Mouse (Mus musculus) hindbrain, embryonic 15.5 days (tissue): ENCODE results near the gene Gm20518. TPM values are rescaled to one million over a fixed set of nuclear protein-coding genes. Genes with fewer than 3 reads are reported as not detected.

Experiments
- ATAC-seq: fragments of 200-750 bp; cut with Nextera tagmentation; 2 replicates; pipeline ENCODE4 v1.8.0; 2017; ENCODE audit warnings: low read depth, moderate number of reproducible peaks, moderate TSS enrichment; ENCODE audit not compliant: low FRiP score
- H3K27ac ChIP-seq: fragments of 300-500 bp; sonication (generic); replicated peaks from 2 replicates; pipeline ENCODE4 v1.5.1; 2015; ENCODE audit warnings: mild to moderate bottlenecking, inconsistent platforms
- H3K27me3 ChIP-seq: fragments of 300-500 bp; sonication (generic); 2 replicates; pipeline ENCODE4 v1.6.1; 2015; ENCODE audit warnings: control low read depth, inconsistent platforms
- H3K36me3 ChIP-seq: fragments of 300-500 bp; sonication (generic); 2 replicates; pipeline ENCODE4 v1.6.1; 2015; ENCODE audit warnings: control low read depth, inconsistent platforms
- H3K4me1 ChIP-seq: fragments of 300-500 bp; sonication (generic); replicated peaks from 2 replicates; pipeline ENCODE4 v1.6.1; 2015; ENCODE audit warnings: control low read depth, inconsistent platforms
- H3K4me2 ChIP-seq: fragments of 300-500 bp; sonication (generic); 2 replicates; pipeline ENCODE4 v1.6.1; 2015; ENCODE audit warnings: moderate library complexity, mild to moderate bottlenecking, inconsistent platforms
- H3K4me3 ChIP-seq: fragments of 300-500 bp; sonication (generic); 2 replicates; pipeline ENCODE4 v1.5.1; 2015; ENCODE audit warnings: mild to moderate bottlenecking, inconsistent platforms
- H3K9ac ChIP-seq: fragments of 300-500 bp; sonication (generic); 2 replicates; pipeline ENCODE4 v1.6.1; 2015; ENCODE audit warnings: inconsistent platforms
- H3K9me3 ChIP-seq: fragments of 300-500 bp; sonication (generic); 2 replicates; pipeline ENCODE4 v1.6.1; 2016; ENCODE audit warnings: control low read depth, inconsistent platforms
- WGBS: fragments of 180-500 bp; shearing (Covaris S2); methylation state at CpG from one replicate; pipeline ENCODE4 v1.1.7; 2015; 5-methylcytosine and 5-hydroxymethylcytosine counted together
- polyA plus RNA-seq: library from polyadenylated mRNA; unstranded; fragments of >200 nt; fragmentation: Nextera tagmentation; extraction: Ambion mirVana; gene quantifications from 2 replicates; pipeline ENCODE4 v1.2.1, GENCODE M21; 2015

The Gm20518 gene
- polyA plus RNA-seq, 1 experiment from 2014 or later = 0.31 TPM

DNA sequence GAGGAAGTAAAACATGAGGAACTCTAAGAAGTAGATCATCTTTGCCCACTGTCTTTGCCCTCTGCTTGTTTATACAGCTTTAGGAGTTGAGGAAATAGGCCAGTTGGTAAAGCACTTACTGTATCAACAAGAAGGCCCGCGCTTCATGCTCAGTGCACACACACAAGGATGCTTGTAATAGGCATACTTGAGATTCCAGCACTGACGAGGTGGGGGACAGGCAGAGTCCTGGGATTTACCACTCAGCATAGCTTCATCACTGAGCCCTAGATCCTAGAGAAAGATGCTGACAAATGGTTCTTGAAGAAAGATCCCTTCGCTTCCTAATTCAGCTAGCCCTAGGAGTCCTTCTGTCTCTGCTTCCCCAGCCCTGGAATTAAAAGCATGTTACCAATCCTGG, 78.3 kb downstream of the Gm20518 start:
- Histone ChIP-seq H3K27me3 (peaks cover 38% of the 10 kb centered on the region), H3K9ac (no peak overlapping the region), H3K4me3 (no peak overlapping the region), H3K27ac (no peak overlapping the region), H3K4me2 (no peak overlapping the region), H3K9me3 (no peaks in the 10 kb centered on the region), H3K4me1 (peaks cover 28% of the 10 kb centered on the region), H3K36me3 (no peaks in the 10 kb centered on the region)
- no peak for ATAC-seq
- WGBS = 63% methylated on average over 4 of the region's 4 CpGs

DNA sequence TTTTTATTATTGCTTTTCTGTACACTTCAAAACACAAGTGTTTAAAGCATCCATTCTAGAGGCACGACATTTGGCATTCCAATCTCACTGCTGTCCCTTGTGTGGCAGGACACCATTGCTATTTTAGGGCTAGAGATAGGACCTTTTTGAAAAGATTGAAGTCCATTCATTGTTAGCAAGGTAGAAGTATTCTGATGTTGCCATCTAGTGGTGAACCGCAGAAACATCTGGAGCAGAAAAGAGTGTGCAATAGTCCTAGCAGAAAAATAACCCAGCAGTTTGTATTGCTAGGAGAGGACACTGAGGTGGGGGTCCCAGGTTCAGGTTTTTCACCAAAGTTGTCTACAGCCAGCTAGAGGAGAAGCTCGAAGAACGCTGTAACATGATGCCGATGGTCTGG, 79.4 kb downstream of the Gm20518 start:
- Histone ChIP-seq H3K27me3 (peaks cover 35% of the 10 kb centered on the region), H3K4me2 (no peak overlapping the region), H3K27ac (no peak overlapping the region), H3K9ac (no peak overlapping the region), H3K4me3 (no peak overlapping the region), H3K4me1 (peaks cover 36% of the 10 kb centered on the region), H3K36me3 (no peaks in the 10 kb centered on the region), H3K9me3 (no peaks in the 10 kb centered on the region)
- no peak for ATAC-seq
- 9% methylated on average over 5 of the region's 5 CpGs for WGBS

DNA sequence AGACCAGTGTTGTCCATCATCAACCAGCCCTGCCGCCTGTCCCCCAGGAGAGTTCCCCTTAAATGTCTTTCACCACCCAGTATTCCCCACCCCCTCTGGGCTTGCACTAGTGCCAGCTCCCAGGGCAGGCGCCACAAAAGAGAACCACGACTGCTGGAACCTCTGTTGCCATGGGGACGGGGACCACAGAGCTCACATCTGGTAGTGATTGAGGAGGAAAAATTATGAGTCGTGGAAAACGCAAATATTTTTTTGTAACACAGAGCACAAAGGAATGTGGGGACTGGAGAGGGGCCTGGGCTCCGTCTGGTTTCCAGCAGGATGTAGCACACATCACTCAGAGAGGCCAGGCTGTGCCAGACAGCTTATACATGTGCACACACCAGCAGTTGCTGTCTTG, 81.8 kb downstream of the Gm20518 start:
- 18% methylated on average over 7 of the region's 7 CpGs for WGBS
- peak overlapping the region; percentile 42; the same call in 1 of the 2 replicates for H3K27ac ChIP-seq
- ATAC-seq = no peak
- no peak overlapping the region for H3K4me3 ChIP-seq
- H3K27me3 ChIP-seq = peaks cover 48% of the 10 kb centered on the region
- peaks cover 31% of the 10 kb centered on the region for H3K4me1 ChIP-seq
- no peaks in the 10 kb centered on the region for H3K36me3 ChIP-seq
- H3K4me2 ChIP-seq = no peak overlapping the region
- H3K9ac ChIP-seq = no peak overlapping the region
- H3K9me3 ChIP-seq = no peaks in the 10 kb centered on the region

DNA sequence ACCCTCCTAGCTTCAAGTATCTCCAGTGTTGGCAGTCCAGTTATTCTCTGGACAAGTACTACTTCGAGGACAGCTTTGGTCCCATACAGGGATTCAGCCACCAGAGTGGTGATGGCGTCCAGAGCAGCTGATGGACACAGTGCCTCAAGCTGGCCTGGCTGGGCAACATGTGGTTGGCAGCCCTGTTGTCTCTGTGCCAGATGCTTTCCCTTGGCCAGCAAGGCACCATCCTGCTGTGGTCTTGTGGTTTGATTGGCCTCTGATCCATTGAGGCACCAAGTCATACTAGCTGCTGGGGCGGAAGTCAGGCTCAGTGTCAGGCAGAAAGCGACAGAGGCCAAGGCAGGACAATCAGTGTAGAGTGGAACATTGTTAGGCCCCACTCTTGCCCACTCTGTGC, 82.3 kb downstream of the Gm20518 start:
- ATAC-seq = no peak
- Histone ChIP-seq H3K4me2 (no peak overlapping the region), H3K9ac (no peak overlapping the region), H3K4me3 (no peak overlapping the region), H3K27ac (0 out of 2 replicates have a peak overlapping the region, but pooled peaks have one; percentile 42), H3K4me1 (peaks cover 37% of the 10 kb centered on the region), H3K9me3 (no peaks in the 10 kb centered on the region), H3K27me3 (peaks cover 50% of the 10 kb centered on the region), H3K36me3 (no peaks in the 10 kb centered on the region)
- 80% methylated on average over 4 of the region's 4 CpGs for WGBS

DNA sequence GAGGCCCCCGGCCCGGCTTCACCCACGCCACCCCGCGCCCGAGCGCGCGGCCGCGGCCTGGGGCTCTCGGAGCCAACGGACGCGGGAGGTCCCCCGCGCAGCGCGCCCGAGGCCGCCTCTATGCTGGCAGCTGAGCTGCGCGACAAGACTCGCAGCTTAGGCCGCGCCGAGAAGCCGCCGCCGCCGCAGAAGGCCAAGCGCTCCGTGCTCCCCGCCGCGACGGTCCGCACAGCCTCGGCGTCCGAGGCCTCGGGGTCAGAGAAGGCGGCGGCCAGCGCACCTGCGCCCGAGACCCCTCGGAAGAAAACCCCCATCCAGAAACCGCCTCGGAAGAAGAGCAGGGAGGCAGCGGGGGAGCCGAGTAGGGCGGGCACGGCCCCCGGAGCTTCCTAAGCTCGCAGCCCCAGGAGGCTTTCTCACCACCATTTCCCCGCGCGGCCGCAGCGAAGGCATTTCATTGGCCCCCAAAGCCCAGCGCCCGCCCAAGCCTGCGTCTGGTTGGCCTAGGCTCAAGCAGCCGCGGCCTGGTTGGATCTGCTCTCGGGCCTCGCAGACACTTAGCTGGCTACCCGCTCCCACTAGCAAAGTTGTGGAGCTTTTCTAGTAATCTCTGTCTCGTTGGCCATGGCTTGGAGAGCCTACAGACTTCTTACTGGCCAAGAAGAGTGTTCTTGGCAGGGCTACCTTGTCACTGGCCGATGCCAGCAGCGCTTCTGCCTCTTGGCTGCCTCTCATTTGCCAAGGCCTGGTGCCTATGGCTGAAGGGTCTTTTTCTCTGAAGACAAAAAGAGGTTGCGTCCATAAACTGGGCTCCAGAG, 84.1 kb downstream of the Gm20518 start:
- 2% methylated on average over 64 of the region's 73 CpGs for WGBS
- Histone ChIP-seq H3K9ac (peak overlapping the region; percentile 87), H3K27me3 (peaks cover 51% of the 10 kb centered on the region), H3K27ac (peak overlapping the region; percentile 82), H3K4me1 (peaks cover 54% of the 10 kb centered on the region), H3K4me2 (peak overlapping the region; percentile 96), H3K4me3 (peak overlapping the region; percentile 69), H3K36me3 (no peaks in the 10 kb centered on the region), H3K9me3 (no peaks in the 10 kb centered on the region)
- peak; percentile 84 for ATAC-seq

DNA sequence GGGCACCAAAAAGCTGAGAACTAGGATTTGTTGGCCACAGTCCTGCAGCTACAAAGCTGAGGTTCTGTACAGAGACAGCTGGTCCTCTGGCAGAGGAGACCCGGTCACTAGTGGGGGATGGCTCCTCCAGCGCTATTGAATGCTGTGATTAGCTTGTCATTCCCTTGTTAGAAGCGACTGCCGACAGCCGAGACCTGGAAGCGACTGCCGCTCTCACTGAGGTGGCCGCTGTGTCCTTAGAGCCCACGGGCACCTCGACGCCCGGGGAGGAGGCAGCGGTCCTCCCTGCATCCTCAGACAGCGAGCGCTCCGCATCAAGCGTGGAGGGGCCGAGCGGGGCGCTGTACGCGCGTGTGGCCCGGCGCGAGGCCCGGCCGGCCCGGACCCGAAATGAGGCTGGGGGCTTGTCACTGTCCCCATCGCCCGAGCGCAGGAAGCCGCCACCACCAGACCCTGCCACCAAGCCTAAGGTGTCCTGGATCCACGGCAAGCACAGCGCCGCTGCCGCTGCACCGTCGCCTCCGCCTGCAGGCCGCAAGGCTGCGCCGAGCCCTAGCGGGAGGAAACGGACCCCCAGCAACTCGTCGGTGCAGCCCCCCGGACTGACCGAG, 84.8 kb downstream of the Gm20518 start:
- WGBS = 5% methylated on average over 47 of the region's 50 CpGs
- peak overlapping the region; percentile 96 for H3K4me2 ChIP-seq
- peaks cover 60% of the 10 kb centered on the region for H3K4me1 ChIP-seq
- H3K4me3 ChIP-seq = peak overlapping the region; percentile 69
- H3K9ac ChIP-seq = peak overlapping the region; percentile 87
- no peaks in the 10 kb centered on the region for H3K36me3 ChIP-seq
- H3K9me3 ChIP-seq = no peaks in the 10 kb centered on the region
- H3K27ac ChIP-seq = peak overlapping the region; percentile 82
- H3K27me3 ChIP-seq = peaks cover 57% of the 10 kb centered on the region
- peak; percentile 12 for ATAC-seq

DNA sequence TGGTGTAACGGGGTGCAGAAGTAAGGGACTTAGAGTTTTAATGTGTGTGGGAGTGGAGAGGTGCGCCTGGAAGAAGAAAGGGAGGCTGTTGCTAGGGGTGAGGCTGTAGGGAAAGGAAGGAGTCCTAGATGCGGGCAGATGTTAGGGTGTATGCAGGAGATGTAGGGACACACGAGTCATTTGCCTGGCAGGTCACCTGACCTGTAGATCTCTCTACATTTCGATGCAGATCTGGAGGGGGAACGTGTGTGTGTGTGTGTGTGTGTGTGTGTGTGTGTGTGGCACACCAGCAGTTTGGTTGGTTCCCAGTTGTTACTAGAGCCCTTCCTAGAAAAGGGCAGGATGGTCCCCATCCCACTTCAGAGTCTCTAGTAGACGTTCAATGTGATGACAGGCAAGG, 86.5 kb downstream of the Gm20518 start:
- H3K9me3 ChIP-seq = no peaks in the 10 kb centered on the region
- peaks cover 58% of the 10 kb centered on the region for H3K4me1 ChIP-seq
- no peaks in the 10 kb centered on the region for H3K36me3 ChIP-seq
- H3K27me3 ChIP-seq = peaks cover 66% of the 10 kb centered on the region
- H3K27ac ChIP-seq = no peak overlapping the region
- H3K9ac ChIP-seq = no peak overlapping the region
- peak overlapping the region; percentile 73 for H3K4me2 ChIP-seq
- ATAC-seq = no peak
- H3K4me3 ChIP-seq = peak overlapping the region; percentile 39
- 10% methylated on average over 7 of the region's 7 CpGs for WGBS

DNA sequence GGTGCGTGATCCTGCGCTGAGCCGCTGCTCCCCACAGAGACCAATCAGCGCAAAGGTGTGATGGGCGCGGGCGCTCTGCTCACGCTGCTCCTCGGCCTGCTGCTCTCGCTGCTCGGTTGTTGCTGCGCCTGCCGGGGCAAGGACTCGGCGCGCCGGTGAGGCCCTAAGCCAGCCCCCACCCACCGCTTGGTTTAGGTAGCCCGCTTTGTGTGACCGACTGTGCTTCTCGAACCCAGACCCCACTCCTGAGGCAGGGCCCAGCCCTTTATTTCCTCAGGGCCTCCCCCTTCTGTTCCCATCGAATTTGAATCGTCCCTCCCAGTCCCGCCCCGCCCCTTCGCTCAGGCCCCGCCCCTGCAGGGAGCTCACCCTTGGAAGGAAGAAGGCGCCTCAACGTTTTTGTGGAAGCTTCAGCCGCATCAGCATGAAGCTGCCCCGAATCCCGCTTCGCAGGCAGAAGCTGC, 87.0 kb downstream of the Gm20518 start:
- no peaks in the 10 kb centered on the region for H3K36me3 ChIP-seq
- peak overlapping the region; percentile 73 for H3K4me2 ChIP-seq
- 4% methylated on average over 33 of the region's 33 CpGs for WGBS
- no peak for ATAC-seq
- H3K27ac ChIP-seq = no peak overlapping the region
- H3K27me3 ChIP-seq = peaks cover 71% of the 10 kb centered on the region
- no peaks in the 10 kb centered on the region for H3K9me3 ChIP-seq
- H3K4me1 ChIP-seq = peaks cover 53% of the 10 kb centered on the region
- no peak overlapping the region; the same call in 1 of the 2 replicates for H3K9ac ChIP-seq
- peak overlapping the region; percentile 39 for H3K4me3 ChIP-seq

DNA sequence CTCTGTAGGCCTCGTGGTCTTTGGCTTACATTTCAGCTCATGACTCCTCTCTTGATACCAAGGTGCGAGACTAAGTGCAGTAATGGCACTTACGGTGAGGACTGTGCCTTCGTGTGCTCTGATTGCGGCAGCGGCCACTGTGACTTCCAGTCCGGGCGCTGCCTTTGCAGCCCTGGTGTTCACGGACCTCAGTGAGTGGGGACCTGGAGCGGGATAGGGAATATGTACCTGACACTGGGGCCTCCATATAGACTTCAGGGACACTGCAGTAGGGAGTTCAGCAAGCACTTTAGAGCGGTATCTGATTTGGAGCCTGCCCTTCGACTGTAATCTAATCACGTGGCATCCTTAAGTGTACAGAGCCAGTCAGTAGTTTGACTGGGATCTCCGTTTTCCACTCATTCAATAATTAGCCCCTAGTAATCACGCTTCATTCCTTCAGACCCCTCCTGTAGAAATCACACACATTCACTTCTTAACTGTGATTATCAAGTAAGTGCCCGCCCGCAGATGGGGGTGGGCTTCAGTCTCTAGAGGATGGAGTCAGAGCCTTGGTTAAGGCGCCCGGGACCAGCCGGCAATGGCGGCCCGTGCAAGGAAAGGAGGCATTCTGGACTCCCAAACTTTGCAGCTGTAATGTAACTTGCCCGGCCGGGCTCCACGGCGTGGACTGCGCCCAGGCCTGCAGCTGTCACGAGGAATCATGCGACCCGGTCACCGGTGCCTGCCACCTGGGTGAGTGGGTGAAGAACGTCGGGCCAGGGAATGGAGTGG, 87.6 kb downstream of the Gm20518 start:
- H3K9me3 ChIP-seq = no peaks in the 10 kb centered on the region
- H3K4me3 ChIP-seq = peak overlapping the region; percentile 39
- 6% methylated on average over 33 of the region's 33 CpGs for WGBS
- H3K4me2 ChIP-seq = peak overlapping the region; percentile 73
- H3K27ac ChIP-seq = no peak overlapping the region
- peaks cover 49% of the 10 kb centered on the region for H3K4me1 ChIP-seq
- ATAC-seq = no peak
- H3K9ac ChIP-seq = no peak overlapping the region; the same call in 1 of the 2 replicates
- H3K27me3 ChIP-seq = peaks cover 77% of the 10 kb centered on the region
- no peaks in the 10 kb centered on the region for H3K36me3 ChIP-seq

DNA sequence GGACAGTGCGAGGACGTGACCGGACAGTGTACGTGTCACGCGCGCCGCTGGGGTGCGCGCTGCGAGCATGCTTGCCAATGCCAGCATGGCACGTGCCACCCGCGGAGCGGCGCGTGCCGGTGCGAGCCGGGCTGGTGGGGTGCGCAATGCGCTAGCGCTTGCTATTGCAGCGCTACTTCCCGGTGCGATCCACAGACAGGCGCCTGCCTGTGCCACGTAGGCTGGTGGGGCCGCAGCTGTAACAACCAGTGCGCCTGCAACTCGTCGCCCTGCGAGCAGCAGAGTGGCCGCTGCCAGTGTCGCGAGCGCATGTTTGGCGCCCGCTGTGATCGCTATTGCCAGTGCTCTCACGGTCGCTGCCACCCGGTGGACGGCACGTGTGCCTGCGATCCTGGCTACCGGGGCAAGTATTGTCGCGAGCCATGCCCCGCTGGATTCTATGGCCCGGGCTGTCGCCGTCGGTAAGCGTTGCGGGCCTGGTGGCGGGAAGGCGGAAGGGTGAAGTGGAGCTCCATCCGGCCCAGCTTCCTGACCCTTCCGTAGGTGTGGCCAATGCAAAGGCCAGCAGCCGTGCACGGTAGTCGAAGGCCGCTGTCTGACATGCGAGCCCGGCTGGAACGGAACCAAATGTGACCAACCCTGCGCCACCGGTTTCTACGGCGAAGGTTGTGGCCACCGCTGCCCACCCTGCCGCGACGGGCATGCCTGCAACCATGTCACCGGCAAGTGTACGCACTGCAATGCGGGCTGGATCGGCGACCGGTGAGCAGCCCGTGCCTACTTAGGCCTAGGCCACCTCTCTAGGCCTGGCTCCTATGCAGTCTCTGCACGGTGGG, 88.4 kb downstream of the Gm20518 start:
- H3K4me2 ChIP-seq = peak overlapping the region; percentile 73
- H3K4me1 ChIP-seq = peaks cover 55% of the 10 kb centered on the region
- H3K9ac ChIP-seq = peak overlapping the region; percentile 6; the same call in 1 of the 2 replicates
- peak overlapping the region; percentile 39 for H3K4me3 ChIP-seq
- H3K36me3 ChIP-seq = no peaks in the 10 kb centered on the region
- no peak overlapping the region for H3K27ac ChIP-seq
- H3K27me3 ChIP-seq = peaks cover 80% of the 10 kb centered on the region
- WGBS = 1% methylated on average over 83 of the region's 83 CpGs
- no peaks in the 10 kb centered on the region for H3K9me3 ChIP-seq
- peak; percentile 4; the same call in 1 of the 2 replicates for ATAC-seq

DNA sequence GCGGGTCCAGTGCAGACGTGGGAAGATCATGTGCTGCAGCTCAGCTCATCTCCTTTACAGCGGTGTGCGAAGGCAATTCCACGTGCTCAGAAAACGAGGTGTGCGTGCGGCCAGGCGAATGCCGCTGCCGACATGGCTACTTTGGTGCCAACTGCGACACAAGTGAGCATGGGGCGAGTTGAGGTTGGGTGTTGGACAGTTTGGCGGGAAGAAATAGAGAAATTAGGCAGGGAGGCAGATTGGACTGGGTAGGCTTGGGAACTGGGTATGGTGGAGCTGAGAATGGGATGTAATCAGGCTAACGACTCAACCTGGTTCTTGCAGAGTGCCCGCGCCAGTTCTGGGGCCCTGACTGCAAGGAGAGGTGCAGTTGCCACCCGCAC, 89.0 kb downstream of the Gm20518 start:
- 8% methylated on average over 18 of the region's 18 CpGs for WGBS
- ATAC-seq = no peak
- Histone ChIP-seq H3K4me1 (peaks cover 56% of the 10 kb centered on the region), H3K4me2 (peak overlapping the region; percentile 73), H3K27ac (no peak overlapping the region), H3K9me3 (no peaks in the 10 kb centered on the region), H3K9ac (peak overlapping the region; percentile 6; the same call in 1 of the 2 replicates), H3K27me3 (peaks cover 84% of the 10 kb centered on the region), H3K4me3 (peak overlapping the region; percentile 39), H3K36me3 (no peaks in the 10 kb centered on the region)
